Mouse (Mus musculus) MEL (cell line): ENCODE data around the gene Hmbs. TPM values are rescaled to one million over a fixed set of nuclear protein-coding genes. Genes with fewer than 3 reads are reported as not detected.
A peak's percentile ranks its signal among the peaks of the same experiment; 100 is the strongest.

Source experiments
- DNase-seq: peaks from one replicate; pipeline ENCODE4 v3.0.0; 2011; ENCODE audit warnings: low read depth, low spot score
- H3K27ac ChIP-seq: 2 replicates; pipeline ENCODE4 v1.5.1; 2012; ENCODE audit warnings: low read depth, mild to moderate bottlenecking, control low read depth, low read length, moderate library complexity; ENCODE audit not compliant: control insufficient read depth
- H3K27me3 ChIP-seq, 2 experiments: fragments of 150-350 bp in 1 of 2; sonication (generic) in 1 of 2; 2 replicates each; pipeline ENCODE4 v1.6.1; 2012; ENCODE audit warnings: low read length in 2 of 2, mild to moderate bottlenecking in 2 of 2, improper control_type of control experiment in 1 of 2, moderate library complexity in 1 of 2; ENCODE audit not compliant: insufficient read depth in 2 of 2, control insufficient read depth in 1 of 2
- H3K36me3 ChIP-seq, 2 experiments: 2 replicates each; pipeline ENCODE4 v1.6.1; 2012 to 2014; ENCODE audit warnings: low read length in 2 of 2, improper control_type of control experiment in 1 of 2, inconsistent platforms in 1 of 2, mild to moderate bottlenecking in 1 of 2; ENCODE audit not compliant: insufficient read depth in 2 of 2, control insufficient read depth in 1 of 2
- H3K4me1 ChIP-seq, 2 experiments: fragments of 150-350 bp in 1 of 2; sonication (generic) in 1 of 2; 2 replicates each; pipeline ENCODE4 v1.6.1; 2012; ENCODE audit warnings: low read length in 2 of 2, improper control_type of control experiment in 1 of 2, mild to moderate bottlenecking in 1 of 2; ENCODE audit not compliant: insufficient read depth in 2 of 2, control insufficient read depth in 1 of 2
- H3K4me3 ChIP-seq, 2 experiments: fragments of 150-350 bp in 1 of 2; sonication (generic) in 1 of 2; 2 replicates each; pipeline ENCODE4 v1.5.1; 2012; ENCODE audit warnings: low read depth in 2 of 2, low read length in 2 of 2, mild to moderate bottlenecking in 2 of 2, moderate library complexity in 2 of 2, control low read depth in 1 of 2, improper control_type of control experiment in 1 of 2; ENCODE audit not compliant: control insufficient read depth in 1 of 2, insufficient read depth in 1 of 2
- H3K79me2 ChIP-seq: 2 replicates; pipeline ENCODE4 v1.6.1; 2012; ENCODE audit warnings: mild to moderate bottlenecking, low read length, moderate library complexity; ENCODE audit not compliant: control insufficient read depth, poor library complexity, insufficient read depth
- H3K9ac ChIP-seq: 2 replicates; pipeline ENCODE4 v1.6.1; 2012; ENCODE audit warnings: low read depth, mild to moderate bottlenecking, control low read depth, low read length, moderate library complexity; ENCODE audit not compliant: control insufficient read depth, poor library complexity, severe bottlenecking
- H3K9me3 ChIP-seq: fragments of 150-350 bp; sonication (generic); replicated peaks from 2 replicates; pipeline ENCODE4 v1.6.1; 2012; ENCODE audit warnings: mild to moderate bottlenecking, low read length, improper control_type of control experiment, moderate library complexity; ENCODE audit not compliant: insufficient read depth
- CHD2 ChIP-seq: IDR thresholded peaks from 2 replicates; pipeline ENCODE4 v1.6.1; 2011; ENCODE audit warnings: low read length, improper control_type of control experiment
- E2F4 ChIP-seq: IDR thresholded peaks from 2 replicates; pipeline ENCODE4 v1.6.1; 2011; ENCODE audit warnings: low read depth, low read length, improper control_type of control experiment, borderline replicate concordance
- ELF1 ChIP-seq: IDR thresholded peaks from 2 replicates; pipeline ENCODE4 v1.6.1; 2014; ENCODE audit warnings: low read depth, mild to moderate bottlenecking, inconsistent platforms, low read length, improper control_type of control experiment, moderate library complexity
- EP300 ChIP-seq, 2 experiments: IDR thresholded peaks; 2 replicates each; pipeline ENCODE4 v1.6.1; 2011; ENCODE audit warnings: improper control_type of control experiment in 2 of 2, low read length in 2 of 2, low read depth in 1 of 2, mild to moderate bottlenecking in 1 of 2
- ETS1 ChIP-seq: IDR thresholded peaks from 2 replicates; pipeline ENCODE4 v1.6.1; 2012; ENCODE audit warnings: low read depth, mild to moderate bottlenecking, inconsistent platforms, low read length, improper control_type of control experiment, moderate library complexity
- GABPA ChIP-seq: IDR thresholded peaks from 2 replicates; pipeline ENCODE4 v1.6.1; 2012; ENCODE audit warnings: low read depth, mild to moderate bottlenecking, inconsistent platforms, low read length, improper control_type of control experiment, moderate library complexity
- GATA1 ChIP-seq: IDR thresholded peaks from 2 replicates; pipeline ENCODE4 v1.6.1; 2011; ENCODE audit warnings: low read depth, low read length, improper control_type of control experiment
- HCFC1 ChIP-seq: IDR thresholded peaks from 2 replicates; pipeline ENCODE4 v1.6.1; 2012; ENCODE audit warnings: low read depth, mild to moderate bottlenecking, inconsistent platforms, low read length, improper control_type of control experiment, moderate library complexity
- JUND ChIP-seq: IDR thresholded peaks from 2 replicates; pipeline ENCODE4 v1.6.1; 2011; ENCODE audit warnings: low read depth, mild to moderate bottlenecking, improper control_type of control experiment, low read length
- MAFK ChIP-seq: IDR thresholded peaks from 2 replicates; pipeline ENCODE4 v1.6.1; 2011; ENCODE audit warnings: low read depth, mild to moderate bottlenecking, low read length, improper control_type of control experiment, borderline replicate concordance
- MAZ ChIP-seq: IDR thresholded peaks from 2 replicates; pipeline ENCODE4 v1.6.1; 2012; ENCODE audit warnings: low read depth, mild to moderate bottlenecking, inconsistent platforms, low read length, improper control_type of control experiment
- MXI1 ChIP-seq: IDR thresholded peaks from 2 replicates; pipeline ENCODE4 v1.6.1; 2011; ENCODE audit warnings: mild to moderate bottlenecking, low read depth, low read length, improper control_type of control experiment
- MYB ChIP-seq: IDR thresholded peaks from 2 replicates; pipeline ENCODE4 v1.6.1; 2011; ENCODE audit warnings: mild to moderate bottlenecking, low read depth, low read length, improper control_type of control experiment
- MYC ChIP-seq: IDR thresholded peaks from 2 replicates; pipeline ENCODE4 v1.6.1; 2011; ENCODE audit warnings: low read depth, mild to moderate bottlenecking, low read length, improper control_type of control experiment, moderate library complexity
- NELFE ChIP-seq: IDR thresholded peaks from 2 replicates; pipeline ENCODE4 v1.6.1; 2011; ENCODE audit warnings: low read depth, low read length, improper control_type of control experiment
- POLR2AphosphoS2 ChIP-seq: IDR thresholded peaks from 2 replicates; pipeline ENCODE4 v1.6.1; 2011; ENCODE audit warnings: low read length, improper control_type of control experiment
- POLR2AphosphoS5 ChIP-seq: IDR thresholded peaks from 2 replicates; pipeline ENCODE4 v1.6.1; 2012; ENCODE audit warnings: low read depth, borderline replicate concordance, mild to moderate bottlenecking, inconsistent platforms, low read length, moderate library complexity, mixed read lengths
- RAD21 ChIP-seq: IDR thresholded peaks from 2 replicates; pipeline ENCODE4 v1.6.1; 2011; ENCODE audit warnings: mild to moderate bottlenecking, low read depth, low read length, improper control_type of control experiment
- RCOR1 ChIP-seq: IDR thresholded peaks from 2 replicates; pipeline ENCODE4 v1.6.1; 2012; ENCODE audit warnings: low read depth, mild to moderate bottlenecking, inconsistent platforms, low read length, improper control_type of control experiment
- SIN3A ChIP-seq: IDR thresholded peaks from 2 replicates; pipeline ENCODE4 v1.6.1; 2012; ENCODE audit warnings: low read length, improper control_type of control experiment, inconsistent platforms
- SMC3 ChIP-seq: IDR thresholded peaks from 2 replicates; pipeline ENCODE4 v1.6.1; 2011; ENCODE audit warnings: low read depth, low read length, improper control_type of control experiment
- TAL1 ChIP-seq: IDR thresholded peaks from 2 replicates; pipeline ENCODE4 v1.6.1; 2012; ENCODE audit warnings: mild to moderate bottlenecking, inconsistent platforms, low read length, moderate library complexity, mixed read lengths
- TCF12 ChIP-seq: IDR thresholded peaks from 2 replicates; pipeline ENCODE4 v1.6.1; 2014; ENCODE audit warnings: low read depth, mild to moderate bottlenecking, inconsistent platforms, low read length, improper control_type of control experiment, moderate library complexity
- UBTF ChIP-seq: IDR thresholded peaks from 2 replicates; pipeline ENCODE4 v1.6.1; 2012; ENCODE audit warnings: low read depth, mild to moderate bottlenecking, inconsistent platforms, low read length, improper control_type of control experiment, moderate library complexity, borderline replicate concordance; ENCODE audit not compliant: insufficient read depth
- USF2 ChIP-seq, 2 experiments: IDR thresholded peaks; 2 replicates each; pipeline ENCODE4 v1.6.1; 2011 to 2012; ENCODE audit warnings: improper control_type of control experiment in 2 of 2, low read length in 2 of 2, borderline replicate concordance in 1 of 2, inconsistent platforms in 1 of 2, low read depth in 1 of 2, mild to moderate bottlenecking in 1 of 2; ENCODE audit not compliant: insufficient read depth in 1 of 2
- ZC3H11A ChIP-seq: IDR thresholded peaks from 2 replicates; pipeline ENCODE4 v1.6.1; 2012; ENCODE audit warnings: low read depth, mild to moderate bottlenecking, inconsistent platforms, low read length, improper control_type of control experiment
- ZKSCAN1 ChIP-seq: IDR thresholded peaks from 2 replicates; pipeline ENCODE4 v1.6.1; 2012; ENCODE audit warnings: low read depth, mild to moderate bottlenecking, inconsistent platforms, low read length, improper control_type of control experiment, moderate library complexity
- ZMIZ1 ChIP-seq: IDR thresholded peaks from 2 replicates; pipeline ENCODE4 v1.6.1; 2012; ENCODE audit warnings: low read depth, mild to moderate bottlenecking, inconsistent platforms, low read length, improper control_type of control experiment, moderate library complexity
- ZNF384 ChIP-seq: IDR thresholded peaks from 2 replicates; pipeline ENCODE4 v1.6.1; 2012; ENCODE audit warnings: low read depth, mild to moderate bottlenecking, inconsistent platforms, low read length, improper control_type of control experiment
- polyA plus RNA-seq, 2 experiments: library from polyadenylated mRNA; stranded (reverse) in 1 of 2; unstranded in 1 of 2; fragments of >175 nt in 1 of 2; fragments of >200 nt in 1 of 2; gene quantifications; 2 replicates each; pipeline versions ENCODE4 v1.2.1 to v1.2.4; 2012; ENCODE audit warnings: low replicate concordance in 2 of 2, low read depth in 1 of 2; ENCODE audit not compliant: insufficient read length in 2 of 2, insufficient read depth in 1 of 2, missing spikeins in 1 of 2
- total RNA-seq: library from RNA; depleted of rRNA; stranded (reverse); fragments of 300-350 nt; gene quantifications from 2 replicates; pipeline ENCODE4 v1.2.3, GENCODE M21; 2012

Gene Hmbs
- total and polyA plus RNA-seq, 3 experiments: 138 to 145 TPM; not detected in 1

DNA sequence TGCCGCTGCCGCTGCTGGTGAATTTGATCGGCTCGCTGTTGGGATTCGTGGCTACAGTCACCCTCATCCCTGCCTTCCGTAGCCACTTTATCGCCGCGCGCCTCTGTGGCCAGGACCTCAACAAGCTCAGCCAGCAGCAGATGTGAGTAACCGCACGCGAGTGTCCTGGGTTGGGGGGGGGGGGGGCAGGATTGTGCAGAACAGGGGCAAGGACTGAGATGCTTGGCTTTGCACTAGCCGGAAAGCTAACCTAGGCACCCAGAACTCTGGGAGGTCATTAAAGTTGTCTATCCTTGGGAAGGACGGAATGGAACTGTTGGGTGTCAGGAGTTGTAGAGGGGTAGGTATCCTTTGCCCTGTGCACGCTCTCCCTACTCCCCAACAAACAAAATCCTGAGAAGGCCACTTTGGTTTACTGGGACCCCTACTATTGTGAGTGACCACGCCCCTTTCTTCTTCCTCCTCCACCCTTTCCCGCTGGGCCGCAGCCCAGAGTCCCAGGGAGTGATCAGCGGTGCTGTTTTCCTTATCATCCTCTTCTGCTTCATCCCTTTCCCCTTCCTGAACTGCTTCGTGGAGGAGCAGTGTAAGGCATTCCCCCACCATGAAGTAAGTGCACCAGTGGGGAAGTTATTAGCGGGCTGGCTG is 16.8 kb downstream of the Hmbs start:
- Histone ChIP-seq H3K4me1 (peaks cover 2 to 9% of the 10 kb centered on the region in 2 experiments; a peak in 3 of 4 replicates), H3K9ac (peak overlapping the region; percentile 90), H3K36me3 (peaks cover 0 to 3% of the 10 kb centered on the region in 2 experiments; a peak in 1 of 4 replicates), H3K27ac (peak overlapping the region; percentile 96), H3K4me3 (peak overlapping the region; percentile 54 to 82), H3K79me2 (peaks cover 11% of the 10 kb centered on the region; the same call in 1 of the 2 replicates), H3K27me3 (no peaks in the 10 kb centered on the region), H3K9me3 (no peaks in the 10 kb centered on the region)
- TF ChIP-seq SIN3A (no peak), EP300 (IDR thresholded peaks at IDR 0.05; ENCODE audit: low read depth in 1 of 2, low read length in 2 of 2) (no peak), ZMIZ1 (no peak), TAL1 (no peak), GABPA (no peak), E2F4 (0 out of 2 replicates have a peak, but pooled peaks have one; percentile 15), ZKSCAN1 (no peak), NELFE (0 out of 2 replicates have a peak, but pooled peaks have one; percentile 1), GATA1 (no peak), RCOR1 (no peak), JUND (no peak), POLR2AphosphoS5 (no peak), MYC (0 out of 2 replicates have a peak, but pooled peaks have one; percentile 20)
- peak; percentile 63 for DNase-seq

DNA sequence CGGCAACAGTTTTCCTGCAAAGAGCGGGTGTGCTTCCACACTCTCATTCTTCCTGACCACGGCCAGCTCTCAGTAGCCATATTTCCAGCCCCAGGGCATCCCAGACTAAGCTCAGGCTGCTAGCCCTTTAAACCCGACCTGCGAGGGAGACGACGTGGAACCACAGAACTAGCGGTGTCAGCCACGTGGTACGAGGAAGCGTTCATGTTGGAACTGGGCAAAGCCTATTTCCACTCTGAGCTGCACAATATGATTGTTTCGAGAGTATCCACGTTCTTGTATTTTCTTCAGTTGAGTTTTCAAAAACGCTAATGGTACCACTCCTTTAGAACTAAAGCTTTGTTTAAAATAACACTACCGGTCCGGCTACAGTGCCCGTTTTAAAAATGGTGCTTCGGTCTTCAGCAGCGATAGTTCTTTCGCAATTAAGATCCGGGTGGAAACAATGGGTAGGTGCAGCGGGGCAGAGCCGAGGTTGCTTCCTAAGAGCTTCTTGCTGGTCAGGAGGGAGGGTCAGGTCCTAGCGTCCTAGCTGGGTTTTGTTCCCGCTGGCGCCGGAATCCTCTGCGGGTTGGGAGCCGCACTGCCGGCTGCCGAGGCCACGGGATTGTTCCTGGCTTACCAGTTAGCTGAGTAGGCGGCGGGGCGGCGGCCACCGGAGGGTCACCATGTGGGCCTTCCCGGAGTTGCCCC is 17.5 kb downstream of the Hmbs start:
- H3K4me3 ChIP-seq: peak overlapping the region; percentile 54 to 82
- H3K36me3 ChIP-seq: peaks cover 0 to 3% of the 10 kb centered on the region in 2 experiments; a peak in 1 of 4 replicates
- H3K27ac ChIP-seq: peak overlapping the region; percentile 96
- peak; percentile 94 for DNase-seq
- no peaks in the 10 kb centered on the region for H3K27me3 ChIP-seq
- H3K9me3 ChIP-seq: no peaks in the 10 kb centered on the region
- H3K4me1 ChIP-seq: peaks cover 2 to 9% of the 10 kb centered on the region in 2 experiments; a peak in 3 of 4 replicates
- H3K9ac ChIP-seq: peak overlapping the region; percentile 90
- H3K79me2 ChIP-seq: peaks cover 11% of the 10 kb centered on the region; the same call in 1 of the 2 replicates
- TF ChIP-seq ZNF384 (0 out of 2 replicates have a peak, but pooled peaks have one; percentile 40), USF2 (IDR thresholded peaks at IDR 0.05; ENCODE audit: borderline replicate concordance in 1 of 2, insufficient read depth in 1 of 2, low read depth in 1 of 2, low read length in 2 of 2) (no peak), ETS1 (no peak), CHD2 (no peak), MAZ (0 out of 2 replicates have a peak, but pooled peaks have one; percentile 17), POLR2AphosphoS5 (no peak), TCF12 (peak; percentile 40; the same call in 1 of the 2 replicates), ZC3H11A (no peak), SIN3A (peak; percentile 98), MYC (peak; percentile 100), SMC3 (no peak), UBTF (peak; percentile 87; the same call in 1 of the 2 replicates), MYB (no peak), MAFK (no peak), POLR2AphosphoS2 (no peak), E2F4 (no peak), MXI1 (peak; percentile 99), GABPA (no peak), RAD21 (no peak), HCFC1 (peak; percentile 98), ELF1 (peak; percentile 77)
